Mouse (Mus musculus): Measurements from ENCODE around the gene Gm15023. TPM values are rescaled to one million over a fixed set of nuclear protein-coding genes. Genes with fewer than 3 reads are reported as not detected.

The Gm15023 gene
- not detected in 2 replicates for polyA plus RNA-seq (2012; rRNA removed)

DNA sequence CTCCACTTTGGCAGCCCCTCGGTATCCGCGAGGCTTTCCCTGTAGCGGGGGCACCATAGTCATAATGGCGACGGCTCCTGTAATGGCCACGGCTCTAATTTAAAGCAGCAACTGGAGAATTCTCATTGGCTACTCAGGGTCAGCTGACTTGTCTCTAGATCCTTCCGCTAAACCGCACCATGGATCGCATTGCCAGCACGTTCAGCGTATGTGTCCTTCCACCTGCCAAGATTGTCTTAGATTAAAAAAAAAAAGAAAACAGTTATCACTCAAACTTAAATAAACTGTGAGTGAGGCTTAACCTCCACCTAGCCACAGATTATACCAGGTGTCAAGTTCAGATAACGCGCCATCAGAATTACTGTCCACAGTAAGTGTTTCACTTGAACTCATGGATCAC lies at the start of gene Gm15023:
Gene Gm15023, minus strand, starts transcription at position 101 of the 400 bp plus-strand sequence.

DNA sequence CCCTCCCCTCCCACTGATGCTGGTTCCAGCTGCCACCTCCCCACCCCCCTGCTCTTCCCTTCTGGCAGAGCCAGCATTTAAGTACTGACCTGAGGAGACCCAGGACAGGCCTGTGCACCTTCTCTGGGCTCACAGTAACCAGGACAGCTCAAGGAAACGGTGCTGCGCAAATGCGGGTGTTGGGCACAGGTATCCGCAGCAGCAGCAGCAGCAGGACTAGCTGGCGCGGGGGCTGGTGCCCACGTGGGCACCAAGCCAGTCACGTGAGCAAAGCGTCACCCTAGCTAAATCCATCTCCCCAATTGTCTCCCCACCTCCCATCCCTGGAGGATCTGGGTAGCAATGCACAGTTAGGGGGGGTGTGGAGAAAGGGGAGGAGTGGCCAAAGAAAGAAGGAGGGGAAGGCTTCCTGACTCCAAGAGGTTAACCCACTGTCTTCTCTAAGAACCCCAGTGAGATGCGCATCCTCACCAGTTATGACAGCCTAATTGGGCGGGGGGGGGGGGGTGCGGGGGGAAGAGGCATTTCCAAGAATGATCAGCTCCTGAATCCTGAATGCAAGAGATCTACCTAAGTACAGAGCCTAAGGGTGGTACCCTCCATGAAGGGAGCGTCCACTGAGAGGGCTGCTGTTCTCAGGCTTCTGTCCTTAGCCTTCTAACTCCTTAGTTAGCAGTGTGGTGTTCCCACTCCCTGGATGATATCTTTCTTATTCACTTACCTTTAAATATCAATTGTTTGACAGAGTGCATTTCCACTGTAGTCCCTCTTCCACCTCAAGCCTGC lies 33.2 kb upstream of the Gm15023 start, which contains the start of gene Tceal6:
Gene Tceal6, minus strand, starts transcription at position 252 of the 786 bp plus-strand sequence.

Other genes with a start within 250 kb of the Gm15023 start
- 0.22 and 0.28 TPM in 2 replicates for gene Nxf2, start 212.9 kb downstream of the Gm15023 start, polyA plus RNA-seq (2012; rRNA removed)
- 3.4 and 3.9 TPM in 2 replicates for gene Zmat1, start 168.4 kb downstream of the Gm15023 start, polyA plus RNA-seq (2012; rRNA removed)
- gene Tceal6, start 33.1 kb upstream of the Gm15023 start, polyA plus RNA-seq (2012; rRNA removed): 33.9 and 34.5 TPM in 2 replicates
- not detected in 2 replicates for gene Pramel3, start 124.7 kb upstream of the Gm15023 start, polyA plus RNA-seq (2012; rRNA removed)
- not detected in 2 replicates for gene Gm5128, start 195.7 kb upstream of the Gm15023 start, polyA plus RNA-seq (2012; rRNA removed)